Mouse (Mus musculus) liver, postnatal 0 days (tissue): Measurements from ENCODE around the gene Npdc1. TPM values are rescaled to one million over a fixed set of nuclear protein-coding genes. Genes with fewer than 3 reads are reported as not detected.
"Not testable (repeated sequence)": the region's sequence is repeated elsewhere in the genome, so short reads cannot be mapped to it uniquely, and the experiment has no call there.

Source experiments
- ATAC-seq: fragments of 200-750 bp; cut with Nextera tagmentation; 2 replicates; pipeline ENCODE4 v1.8.0; 2017; ENCODE audit warnings: mild to moderate bottlenecking, moderate library complexity
- DNase-seq: peaks from one replicate; pipeline ENCODE4 v3.0.0-alpha.2; 2016
- H3K27ac ChIP-seq: fragments of 300-500 bp; sonication (generic); 2 replicates; pipeline ENCODE4 v1.5.1; 2014; ENCODE audit warnings: antibody characterized with exemption, moderate library complexity, mild to moderate bottlenecking, low read depth
- H3K27me3 ChIP-seq: fragments of 300-500 bp; sonication (generic); 2 replicates; pipeline ENCODE4 v1.6.1; 2014; ENCODE audit warnings: low read length, control low read depth, mixed read lengths; ENCODE audit not compliant: insufficient read depth
- H3K36me3 ChIP-seq: fragments of 300-500 bp; sonication (generic); replicated peaks from 2 replicates; pipeline ENCODE4 v1.6.1; 2014; ENCODE audit warnings: mild to moderate bottlenecking, control low read depth, low read length, moderate library complexity, mixed read lengths; ENCODE audit not compliant: insufficient read depth
- H3K4me1 ChIP-seq: fragments of 300-500 bp; sonication (generic); 2 replicates; pipeline ENCODE4 v1.6.1; 2014; ENCODE audit warnings: antibody characterized with exemption, mild to moderate bottlenecking, control low read depth; ENCODE audit not compliant: insufficient read depth
- H3K4me2 ChIP-seq: fragments of 300-500 bp; sonication (generic); 2 replicates; pipeline ENCODE4 v1.6.1; 2014; ENCODE audit warnings: low read depth, mild to moderate bottlenecking, low read length, moderate library complexity, mixed read lengths
- H3K4me3 ChIP-seq: fragments of 300-500 bp; sonication (generic); 2 replicates; pipeline ENCODE4 v1.5.1; 2014; ENCODE audit warnings: low read depth, low read length
- H3K9ac ChIP-seq: fragments of 300-500 bp; sonication (generic); replicated peaks from 2 replicates; pipeline ENCODE4 v1.6.1; 2014; ENCODE audit warnings: mild to moderate bottlenecking, moderate library complexity
- H3K9me3 ChIP-seq: fragments of 300-500 bp; sonication (generic); 2 replicates; pipeline ENCODE4 v1.6.1; 2016; ENCODE audit warnings: mild to moderate bottlenecking, control low read depth, low read length, mixed read lengths
- CTCF ChIP-seq: sonication (generic); IDR thresholded peaks from 2 replicates; pipeline ENCODE4 v1.5.1; 2016; ENCODE audit warnings: antibody characterized with exemption, low read depth
- EP300 ChIP-seq: IDR thresholded peaks from 2 replicates; pipeline ENCODE4 v1.6.1; 2016; ENCODE audit warnings: antibody characterized with exemption, low read depth, mild to moderate bottlenecking
- WGBS: fragments of 180-500 bp; shearing (Covaris S2); extraction: QIAGEN DNeasy Blood & Tissue Kit; methylation state at CpG from one replicate; pipeline ENCODE4 v1.1.7; 2014; ENCODE audit not compliant: insufficient replicate concordance; 5-methylcytosine and 5-hydroxymethylcytosine counted together
- polyA plus RNA-seq: library from polyadenylated mRNA; unstranded; fragments of >200 nt; fragmentation: Nextera tagmentation; extraction: Ambion mirVana; gene quantifications from 2 replicates; pipeline ENCODE4 v1.2.1, GENCODE M21; 2015

The Npdc1 gene
- polyA plus RNA-seq, 1 experiment from 2014 or later = 5.2 TPM

DNA sequence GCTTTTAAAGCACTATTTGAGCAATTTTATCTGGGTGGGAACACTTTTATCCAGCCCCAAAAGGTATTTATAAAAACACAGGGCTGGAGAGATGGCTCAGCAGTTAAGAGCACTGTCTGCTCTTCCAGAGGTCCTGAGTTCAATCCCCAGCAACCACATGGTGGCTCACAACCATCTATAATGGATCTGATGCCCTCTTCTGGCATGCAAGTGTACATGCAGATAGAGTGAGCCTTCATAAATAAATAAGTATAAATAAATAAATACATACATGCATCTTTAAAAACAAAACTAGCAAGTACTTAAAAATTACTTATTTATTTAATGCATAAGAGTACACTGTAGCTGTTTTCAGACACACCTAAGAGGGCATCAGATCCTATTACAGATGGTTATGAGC lies 14.3 kb downstream of the Npdc1 start:
- H3K4me1 ChIP-seq, H3K9ac ChIP-seq, DNase-seq, H3K4me2 ChIP-seq, H3K27ac ChIP-seq, H3K27me3 ChIP-seq, H3K9me3 ChIP-seq, ATAC-seq, H3K36me3 ChIP-seq, H3K4me3 ChIP-seq: not testable (repeated sequence)
- peak; percentile 28; the same call in 1 of the 2 replicates for TF ChIP-seq CTCF

DNA sequence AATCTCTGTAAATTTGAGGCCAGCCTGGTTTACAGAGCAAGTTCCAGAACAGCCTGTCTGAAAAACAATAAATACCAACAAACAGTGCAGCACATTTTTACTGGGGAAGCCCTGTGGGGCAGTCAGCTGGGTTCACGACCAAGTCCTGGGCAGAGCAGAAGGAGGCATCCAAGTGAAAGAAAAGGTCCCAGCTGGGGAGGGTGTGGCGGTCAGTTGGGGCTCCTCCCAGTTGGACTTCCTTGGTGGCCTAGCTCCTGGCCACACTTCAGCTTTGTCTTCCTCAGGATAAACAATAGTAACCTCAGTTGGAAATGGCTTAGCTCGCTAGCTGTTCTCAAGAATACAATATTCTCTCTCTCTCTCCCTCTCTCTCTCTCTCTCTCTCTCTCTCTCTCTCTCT lies 18.3 kb downstream of the Npdc1 start:
- DNase-seq = no peak
- TF ChIP-seq CTCF = no peak
- no peak for TF ChIP-seq EP300
- no peak overlapping the region for H3K9ac ChIP-seq
- WGBS = 41% methylated on average over 3 of the region's 3 CpGs
- no peaks in the 10 kb centered on the region for H3K9me3 ChIP-seq
- 0 out of 2 replicates have a peak, but pooled peaks cover 1% of the 10 kb centered on the region for H3K4me1 ChIP-seq
- no peak for ATAC-seq
- H3K36me3 ChIP-seq = no peaks in the 10 kb centered on the region
- H3K4me3 ChIP-seq = no peak overlapping the region
- H3K27ac ChIP-seq = no peak overlapping the region
- no peaks in the 10 kb centered on the region for H3K27me3 ChIP-seq
- H3K4me2 ChIP-seq = no peak overlapping the region

DNA sequence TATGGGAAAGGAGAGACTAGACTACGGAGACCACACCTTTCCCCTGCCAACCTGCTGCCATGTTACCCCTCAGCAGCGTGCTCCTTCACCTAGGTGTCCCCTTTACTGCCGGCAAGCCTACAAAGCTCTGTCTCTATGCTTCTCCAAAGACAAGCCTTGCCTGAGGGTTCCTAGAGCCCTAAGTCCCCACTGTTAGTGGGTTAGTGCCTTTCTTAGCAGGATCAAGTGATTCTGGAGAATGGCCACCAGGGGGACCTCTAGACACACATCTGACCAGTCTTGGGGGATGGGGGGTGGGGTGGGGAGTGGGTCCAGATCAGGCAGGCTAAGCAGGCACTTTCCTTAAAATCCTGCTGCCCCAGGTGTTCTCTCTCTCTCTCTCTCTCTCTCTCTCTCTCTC lies 22.7 kb downstream of the Npdc1 start:
- H3K27me3 ChIP-seq = peaks cover 3% of the 10 kb centered on the region; the same call in 1 of the 2 replicates
- H3K4me2 ChIP-seq = no peak overlapping the region
- no peak overlapping the region for H3K9ac ChIP-seq
- H3K4me3 ChIP-seq = no peak overlapping the region
- DNase-seq (peak; percentile 67), ATAC-seq (peak; percentile 50)
- no peaks in the 10 kb centered on the region for H3K9me3 ChIP-seq
- WGBS = 21% methylated on average over 3 of the region's 3 CpGs
- no peaks in the 10 kb centered on the region for H3K36me3 ChIP-seq
- TF ChIP-seq CTCF (peak; percentile 80), EP300 (no peak)
- no peak overlapping the region for H3K27ac ChIP-seq
- H3K4me1 ChIP-seq = 0 out of 2 replicates have a peak, but pooled peaks cover 3% of the 10 kb centered on the region

DNA sequence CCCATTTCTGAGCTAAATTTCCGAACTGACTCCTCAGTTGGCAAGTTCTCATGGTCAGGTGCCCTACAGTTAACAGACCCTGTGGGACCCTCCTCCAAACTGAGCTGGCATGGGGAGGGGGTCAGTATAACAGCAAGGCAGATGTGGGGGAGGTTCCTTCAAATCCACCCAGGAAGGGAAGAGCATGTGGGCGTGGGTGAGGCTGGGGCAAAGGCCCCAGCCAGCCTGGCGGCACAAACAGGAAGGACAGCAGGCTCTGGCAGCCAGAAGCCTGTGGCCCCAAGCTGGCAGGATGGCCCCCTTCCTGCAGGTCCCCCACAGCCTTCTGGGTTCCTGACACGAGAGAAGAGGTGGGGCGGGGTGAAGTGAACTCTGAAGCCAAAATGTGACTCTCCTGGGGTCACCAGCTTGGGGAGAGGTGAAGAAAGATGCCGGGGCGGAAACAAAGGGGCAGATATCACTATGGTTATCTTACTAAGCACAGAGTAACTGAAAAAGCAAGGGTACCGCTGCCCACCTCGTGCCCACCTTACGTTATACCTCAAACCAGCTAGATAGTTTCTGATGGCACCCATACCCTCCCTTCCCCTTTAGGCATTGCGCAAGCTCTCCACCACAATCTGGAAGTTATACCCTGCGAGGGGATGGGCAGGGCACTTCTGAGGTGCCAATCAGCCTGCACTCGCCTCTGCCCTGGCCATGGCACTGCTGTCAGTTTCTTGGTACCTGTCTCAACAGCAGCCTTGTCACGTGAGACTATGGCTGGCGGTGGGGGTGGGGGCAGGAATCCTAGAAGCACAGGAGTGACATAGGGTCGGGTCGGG lies 23.6 kb downstream of the Npdc1 start, which contains the start of gene Fut7:
Gene Fut7 (plus strand): TSS at position 681 of the 824 bp plus-strand sequence.
- Histone ChIP-seq H3K27me3 (peaks cover 3% of the 10 kb centered on the region; the same call in 1 of the 2 replicates), H3K9ac (no peak within 1 kb of the TSS), H3K4me3 (no peak within 1 kb of the TSS), H3K4me1 (0 out of 2 replicates have a peak, but pooled peaks cover 3% of the 10 kb centered on the region), H3K4me2 (peak within 1 kb of the TSS; percentile 29), H3K36me3 (no peaks in the 10 kb centered on the region), H3K9me3 (no peaks in the 10 kb centered on the region), H3K27ac (peak within 1 kb of the TSS; percentile 69)
- DNase-seq = peak; percentile 59
- TF ChIP-seq CTCF (no peak), EP300 (no peak)
- WGBS = 19% methylated on average over 17 of the region's 17 CpGs
- peak; percentile 54 for ATAC-seq

DNA sequence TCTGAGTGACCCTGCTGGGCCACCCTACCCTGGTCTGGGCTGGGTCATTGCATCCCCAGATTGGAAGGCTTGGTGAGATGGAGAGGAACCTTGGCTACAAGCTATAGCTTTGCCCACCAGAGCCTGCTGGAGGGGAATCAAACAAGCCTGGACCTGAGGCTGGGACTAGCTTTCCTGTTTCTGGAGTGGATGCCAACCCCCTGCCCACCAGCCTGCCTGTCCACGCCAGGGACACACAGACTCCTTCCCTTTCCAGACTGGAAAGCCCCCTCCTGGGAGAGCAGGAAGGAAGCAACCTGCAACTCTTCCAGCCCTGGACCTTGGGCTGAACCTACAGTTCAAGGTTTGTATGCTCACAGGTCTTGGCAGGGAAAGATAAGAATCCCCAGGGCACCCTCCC lies 24.5 kb downstream of the Npdc1 start:
- Histone ChIP-seq H3K4me3 (no peak overlapping the region), H3K4me2 (peak overlapping the region; percentile 29; the same call in 1 of the 2 replicates)

DNA sequence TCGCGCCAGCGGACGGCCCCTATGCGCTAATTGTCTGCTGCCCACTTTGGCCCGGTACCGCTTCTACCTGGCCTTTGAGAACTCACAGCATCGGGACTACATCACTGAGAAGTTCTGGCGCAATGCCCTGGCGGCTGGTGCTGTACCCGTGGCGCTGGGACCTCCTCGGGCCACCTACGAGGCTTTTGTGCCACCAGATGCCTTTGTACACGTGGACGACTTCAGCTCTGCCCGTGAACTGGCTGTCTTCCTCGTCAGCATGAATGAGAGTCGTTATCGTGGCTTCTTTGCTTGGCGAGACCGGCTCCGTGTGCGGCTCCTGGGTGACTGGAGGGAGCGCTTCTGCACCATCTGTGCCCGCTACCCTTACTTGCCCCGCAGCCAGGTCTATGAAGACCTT lies 26.3 kb downstream of the Npdc1 start:
- TF ChIP-seq CTCF (no peak), EP300 (no peak)
- Histone ChIP-seq H3K9ac (no peak overlapping the region), H3K36me3 (no peaks in the 10 kb centered on the region), H3K27me3 (peaks cover 3% of the 10 kb centered on the region; the same call in 1 of the 2 replicates), H3K4me1 (peaks cover 12% of the 10 kb centered on the region; the same call in 1 of the 2 replicates), H3K9me3 (no peaks in the 10 kb centered on the region), H3K4me2 (no peak overlapping the region), H3K4me3 (no peak overlapping the region), H3K27ac (no peak overlapping the region)
- DNase-seq (no peak), ATAC-seq (no peak)
- WGBS = 67% methylated on average over 27 of the region's 27 CpGs

More for the DNA sequence above, 24.5 kb downstream of the Npdc1 start:
- H3K27ac ChIP-seq = peak overlapping the region; percentile 39
- WGBS = 50% methylated on average over 1 of the region's 1 CpGs
- DNase-seq = no peak
- TF ChIP-seq EP300 = no peak
- no peak for TF ChIP-seq CTCF
- no peak for ATAC-seq
- no peaks in the 10 kb centered on the region for H3K9me3 ChIP-seq
- no peak overlapping the region for H3K9ac ChIP-seq
- 0 out of 2 replicates have a peak, but pooled peaks cover 6% of the 10 kb centered on the region for H3K4me1 ChIP-seq
- H3K36me3 ChIP-seq = no peaks in the 10 kb centered on the region
- peaks cover 3% of the 10 kb centered on the region; the same call in 1 of the 2 replicates for H3K27me3 ChIP-seq
